In genomic region chr12:44675003-44675402, GRCm38 (mm10) we compare ENCODE assay signal across 10 mouse cellular contexts.
DNase-seq lines count a peak whose midpoint lies in the region; ATAC-seq and TF ChIP-seq lines count a peak whose summit lies in the region.
"Had no signal": no experiment of that assay in that cellular context is flagged by ENCODE, and none has a peak within 500 bp of the region (broad histone marks: within the 10 kb centered on the region; RNA-seq: fewer than 3 reads in every experiment).

No protein-coding gene starts in this region.

- H3K27ac ChIP-seq in hindbrain, postnatal 0 days = no peak overlapping the region
- no peak overlapping the region for H3K27ac ChIP-seq in hindbrain, embryonic 13.5 days
- H3K27ac ChIP-seq: left cerebral cortex, adult 2 months; neural tube, embryonic 13.5 days had no signal

- H3K9ac ChIP-seq in hindbrain, postnatal 0 days (replicated peaks; ENCODE audit: low read length) = no peak overlapping the region
- H3K9ac ChIP-seq in hindbrain, embryonic 13.5 days = no peak overlapping the region
- H3K9ac ChIP-seq: neural tube, embryonic 13.5 days had no signal

- no peaks in the 10 kb centered on the region for H3K4me1 ChIP-seq in hindbrain, postnatal 0 days (ENCODE audit: insufficient read depth, low read length)
- no peaks in the 10 kb centered on the region for H3K4me1 ChIP-seq in hindbrain, embryonic 13.5 days (replicated peaks)
- H3K4me1 ChIP-seq: neural tube, embryonic 13.5 days had no signal

- TF ChIP-seq CTCF in hindbrain, postnatal 0 days (IDR thresholded peaks at IDR 0.05; ENCODE audit: low read depth) = peak; percentile 48

- no peak for ATAC-seq in hindbrain, postnatal 0 days
- ATAC-seq in hindbrain, embryonic 13.5 days (ENCODE audit: low FRiP score) = no peak
- no peak for ATAC-seq in granulocyte monocyte progenitor cell, adult 5-6 weeks (replicated peaks; ENCODE audit: poor library complexity, severe bottlenecking)

- no peaks in the 10 kb centered on the region for H3K36me3 ChIP-seq in hindbrain, postnatal 0 days (ENCODE audit: insufficient read depth, low read length)
- no peaks in the 10 kb centered on the region for H3K36me3 ChIP-seq in hindbrain, embryonic 13.5 days
- H3K36me3 ChIP-seq: neural tube, embryonic 13.5 days had no signal

- H3K4me2 ChIP-seq in hindbrain, postnatal 0 days (ENCODE audit: low read depth, low read length) = no peak overlapping the region
- no peak overlapping the region for H3K4me2 ChIP-seq in hindbrain, embryonic 13.5 days
- H3K4me2 ChIP-seq: neural tube, embryonic 13.5 days had no signal

- H3K27me3 ChIP-seq in hindbrain, postnatal 0 days (ENCODE audit: insufficient read depth, low read length) = no peaks in the 10 kb centered on the region
- no peaks in the 10 kb centered on the region for H3K27me3 ChIP-seq in hindbrain, embryonic 13.5 days
- H3K27me3 ChIP-seq: neural tube, embryonic 13.5 days had no signal

- DNase-seq in hindbrain, postnatal 0 days (ENCODE audit: low spot score) = peak; percentile 34
- peak; percentile 3 for DNase-seq in right cerebral cortex, postnatal 4 days
- no peak for DNase-seq in right cerebral cortex, postnatal 36 days (ENCODE audit: low spot score in 2 of 2)
- DNase-seq in embryo, embryonic 11.5 days (ENCODE audit: low read depth, low spot score) = peak; percentile 1
- DNase-seq in layer of hippocampus, adult 9-10 months (ENCODE audit: low spot score) = no peak
- no peak for DNase-seq in heart, postnatal 4 days

- no peak overlapping the region for H3K4me3 ChIP-seq in hindbrain, postnatal 0 days (ENCODE audit: low read length)
- no peak overlapping the region for H3K4me3 ChIP-seq in hindbrain, embryonic 13.5 days
- H3K4me3 ChIP-seq: left cerebral cortex, adult 2 months; neural tube, embryonic 13.5 days had no signal

- no peaks in the 10 kb centered on the region for H3K9me3 ChIP-seq in hindbrain, postnatal 0 days (ENCODE audit: low read length)
- H3K9me3 ChIP-seq in hindbrain, embryonic 13.5 days = no peaks in the 10 kb centered on the region
- H3K9me3 ChIP-seq: neural tube, embryonic 13.5 days had no signal

Comparison
In these comparisons a context has a peak if more than half of its experiments do, and no peak if none do; other contexts are left out.
1. DNase-seq: peak in hindbrain, postnatal 0 days (single experiment), right cerebral cortex, postnatal 4 days (single experiment) and embryo, embryonic 11.5 days (single experiment); none in right cerebral cortex, postnatal 36 days (0 of 2), layer of hippocampus, adult 9-10 months (single experiment) and heart, postnatal 4 days (single experiment).